Mouse (Mus musculus): ENCODE data around the gene Foxp1. TPM values are rescaled to one million over a fixed set of nuclear protein-coding genes. Genes with fewer than 3 reads are reported as not detected.
A peak's percentile ranks its signal among the peaks of the same experiment; 100 is the strongest.

Foxp1 gene
- polyA plus RNA-seq, 2 experiments: 7.9 to 10.6 TPM

GRCm38 (mm10) chr6:99385059-99385604, 137.4 kb downstream of the Foxp1 start:
- H3K36me3 ChIP-seq (replicated peaks; ENCODE audit: control insufficient read depth, insufficient read depth, low read depth): no peaks in the 10 kb centered on the region
- DNase-seq (ENCODE audit: low read depth in 3 of 3, low spot score in 3 of 3): no peak

GRCm38 (mm10) chr6:99383846-99384472, 138.6 kb downstream of the Foxp1 start:
- Histone ChIP-seq H3K4me2 (ENCODE audit: low read depth) (no peak overlapping the region), H3K27ac (no peak overlapping the region), H3K9me3 (ENCODE audit: control insufficient read depth, low read length) (no peaks in the 10 kb centered on the region), H3K4me3 (ENCODE audit: insufficient read depth in 1 of 2, low read depth in 2 of 2, low read length in 2 of 2) (no peak overlapping the region), H3K27me3 (ENCODE audit: control insufficient read depth, insufficient read depth, low read length) (no peaks in the 10 kb centered on the region), H3K9ac (replicated peaks) (no peak overlapping the region), H3K4me1 (replicated peaks; ENCODE audit: control insufficient read depth in 2 of 2, insufficient read depth in 2 of 2, low read length in 1 of 2) (peaks cover 2% of the 10 kb centered on the region in 2 experiments; a peak in 2 of 4 replicates), H3K36me3 (replicated peaks; ENCODE audit: control insufficient read depth, insufficient read depth, low read depth) (no peaks in the 10 kb centered on the region)
- ATAC-seq (ENCODE audit: insufficient read depth) (no peak), DNase-seq (ENCODE audit: low read depth in 3 of 3, low spot score in 3 of 3) (no peak)
- WGBS (ENCODE audit: insufficient replicate concordance): 57% methylated on average over 4 of the region's 4 CpGs
- TF ChIP-seq CTCF (IDR thresholded peaks at IDR 0.05; ENCODE audit: low read depth) (no peak), EP300 (IDR thresholded peaks at IDR 0.05; ENCODE audit: low read depth) (no peak)

More at GRCm38 (mm10) chr6:99385059-99385604, 137.4 kb downstream of the Foxp1 start:
- TF ChIP-seq CTCF (IDR thresholded peaks at IDR 0.05; ENCODE audit: low read depth): peak; percentile 54
- no peak for TF ChIP-seq EP300 (IDR thresholded peaks at IDR 0.05; ENCODE audit: low read depth)
- H3K27ac ChIP-seq: no peak overlapping the region
- no peaks in the 10 kb centered on the region for H3K9me3 ChIP-seq (ENCODE audit: control insufficient read depth, low read length)
- H3K4me1 ChIP-seq (replicated peaks; ENCODE audit: control insufficient read depth in 2 of 2, insufficient read depth in 2 of 2, low read length in 1 of 2): peaks cover 2% of the 10 kb centered on the region in 2 experiments; a peak in 3 of 4 replicates
- no peak overlapping the region for H3K4me3 ChIP-seq (ENCODE audit: insufficient read depth in 1 of 2, low read depth in 2 of 2, low read length in 2 of 2)
- H3K9ac ChIP-seq (replicated peaks): no peak overlapping the region
- 68% methylated on average over 2 of the region's 2 CpGs for WGBS (ENCODE audit: insufficient replicate concordance)
- ATAC-seq (ENCODE audit: insufficient read depth): no peak
- no peaks in the 10 kb centered on the region for H3K27me3 ChIP-seq (ENCODE audit: control insufficient read depth, insufficient read depth, low read length)
- no peak overlapping the region for H3K4me2 ChIP-seq (ENCODE audit: low read depth)

GRCm38 (mm10) chr6:99380146-99380545, 142.4 kb downstream of the Foxp1 start:
- no peaks in the 10 kb centered on the region for H3K9me3 ChIP-seq (ENCODE audit: control insufficient read depth, low read length)
- no peaks in the 10 kb centered on the region for H3K27me3 ChIP-seq (ENCODE audit: control insufficient read depth, insufficient read depth, low read length)
- no peak overlapping the region for H3K27ac ChIP-seq
- WGBS (ENCODE audit: insufficient replicate concordance): 55% methylated on average over 5 of the region's 5 CpGs
- H3K36me3 ChIP-seq (replicated peaks; ENCODE audit: control insufficient read depth, insufficient read depth, low read depth): no peaks in the 10 kb centered on the region
- H3K4me1 ChIP-seq (replicated peaks; ENCODE audit: control insufficient read depth in 2 of 2, insufficient read depth in 2 of 2, low read length in 1 of 2): peaks cover 0 to 4% of the 10 kb centered on the region in 2 experiments; a peak in 1 of 4 replicates
- no peak overlapping the region for H3K4me2 ChIP-seq (ENCODE audit: low read depth)
- H3K9ac ChIP-seq (replicated peaks): no peak overlapping the region
- TF ChIP-seq EP300 (IDR thresholded peaks at IDR 0.05; ENCODE audit: low read depth) (no peak), CTCF (IDR thresholded peaks at IDR 0.05; ENCODE audit: low read depth) (no peak)
- ATAC-seq (ENCODE audit: insufficient read depth) (no peak), DNase-seq (ENCODE audit: low read depth in 3 of 3, low spot score in 3 of 3) (no peak)
- no peak overlapping the region for H3K4me3 ChIP-seq (ENCODE audit: insufficient read depth in 1 of 2, low read depth in 2 of 2, low read length in 2 of 2)

GRCm38 (mm10) chr6:99378997-99379710, 143.4 kb downstream of the Foxp1 start:
- Histone ChIP-seq H3K4me1 (replicated peaks; ENCODE audit: control insufficient read depth in 2 of 2, insufficient read depth in 2 of 2, low read length in 1 of 2) (peaks cover 0 to 10% of the 10 kb centered on the region in 2 experiments; a peak in 2 of 4 replicates), H3K4me3 (ENCODE audit: insufficient read depth in 1 of 2, low read depth in 2 of 2, low read length in 2 of 2) (no peak overlapping the region), H3K27ac (no peak overlapping the region), H3K9me3 (ENCODE audit: control insufficient read depth, low read length) (no peaks in the 10 kb centered on the region), H3K27me3 (ENCODE audit: control insufficient read depth, insufficient read depth, low read length) (no peaks in the 10 kb centered on the region), H3K4me2 (ENCODE audit: low read depth) (no peak overlapping the region), H3K9ac (replicated peaks) (no peak overlapping the region), H3K36me3 (replicated peaks; ENCODE audit: control insufficient read depth, insufficient read depth, low read depth) (no peaks in the 10 kb centered on the region)
- 68% methylated on average over 7 of the region's 7 CpGs for WGBS (ENCODE audit: insufficient replicate concordance)
- ATAC-seq (ENCODE audit: insufficient read depth) (no peak), DNase-seq (ENCODE audit: low read depth in 3 of 3, low spot score in 3 of 3) (no peak)
- TF ChIP-seq CTCF (IDR thresholded peaks at IDR 0.05; ENCODE audit: low read depth) (no peak), EP300 (IDR thresholded peaks at IDR 0.05; ENCODE audit: low read depth) (no peak)

- Histone ChIP-seq H3K9ac (replicated peaks) (no peak overlapping the region), H3K9me3 (ENCODE audit: control insufficient read depth, low read length) (no peaks in the 10 kb centered on the region), H3K4me1 (replicated peaks; ENCODE audit: control insufficient read depth in 2 of 2, insufficient read depth in 2 of 2, low read length in 1 of 2) (peaks cover 0 to 12% of the 10 kb centered on the region in 2 experiments; a peak in 2 of 4 replicates), H3K4me3 (ENCODE audit: insufficient read depth in 1 of 2, low read depth in 2 of 2, low read length in 2 of 2) (no peak overlapping the region), H3K36me3 (replicated peaks; ENCODE audit: control insufficient read depth, insufficient read depth, low read depth) (no peaks in the 10 kb centered on the region), H3K27me3 (ENCODE audit: control insufficient read depth, insufficient read depth, low read length) (no peaks in the 10 kb centered on the region), H3K27ac (no peak overlapping the region), H3K4me2 (ENCODE audit: low read depth) (no peak overlapping the region)
- TF ChIP-seq CTCF (IDR thresholded peaks at IDR 0.05; ENCODE audit: low read depth) (no peak), EP300 (IDR thresholded peaks at IDR 0.05; ENCODE audit: low read depth) (no peak)
- ATAC-seq (ENCODE audit: insufficient read depth): no peak
- 58% methylated on average over 4 of the region's 4 CpGs for WGBS (ENCODE audit: insufficient replicate concordance)
- no peak for DNase-seq (ENCODE audit: low read depth in 3 of 3, low spot score in 3 of 3)
Measured at GRCm38 (mm10) chr6:99377716-99378115, 144.8 kb downstream of the Foxp1 start.
